Mouse (Mus musculus) forebrain, embryonic 10.5 days (tissue): ENCODE measurements around the gene Sorbs2. TPM values are rescaled to one million over a fixed set of nuclear protein-coding genes. Genes with fewer than 3 reads are reported as not detected.

Source experiments
- DNase-seq: peaks from one replicate; pipeline ENCODE4 v3.0.0-alpha.2; 2017; ENCODE audit warnings: low spot score; ENCODE audit errors: extremely low spot score
- H3K27ac ChIP-seq: fragments of 300-500 bp; sonication (generic); 2 replicates; pipeline ENCODE4 v1.5.1; 2016; ENCODE audit warnings: mild to moderate bottlenecking
- H3K27me3 ChIP-seq: fragments of 300-500 bp; sonication (generic); 2 replicates; pipeline ENCODE4 v1.6.1; 2016; ENCODE audit warnings: mild to moderate bottlenecking; ENCODE audit not compliant: poor library complexity, severe bottlenecking
- H3K36me3 ChIP-seq: fragments of 300-500 bp; sonication (generic); replicated peaks from 2 replicates; pipeline ENCODE4 v1.6.1; 2016; ENCODE audit warnings: mild to moderate bottlenecking, moderate library complexity
- H3K4me1 ChIP-seq: fragments of 300-500 bp; sonication (generic); 2 replicates; pipeline ENCODE4 v1.6.1; 2016
- H3K4me3 ChIP-seq: fragments of 300-500 bp; sonication (generic); 2 replicates; pipeline ENCODE4 v1.5.1; 2016; ENCODE audit warnings: mild to moderate bottlenecking, moderate library complexity
- H3K9me3 ChIP-seq: fragments of 300-500 bp; sonication (generic); 2 replicates; pipeline ENCODE4 v1.6.1; 2016; ENCODE audit warnings: mild to moderate bottlenecking, moderate library complexity
- WGBS: fragments of 180-500 bp; shearing (Covaris S2); methylation state at CpG from one replicate; pipeline ENCODE4 v1.1.7; 2016; 5-methylcytosine and 5-hydroxymethylcytosine counted together
- polyA plus RNA-seq: library from polyadenylated mRNA; unstranded; fragments of >200 nt; fragmentation: Nextera tagmentation; extraction: Ambion mirVana; gene quantifications from 2 replicates; pipeline ENCODE4 v1.2.1, GENCODE M21; 2016

Sorbs2 gene
- polyA plus RNA-seq, 1 experiment from 2014 or later, result 48.3 TPM

DNA sequence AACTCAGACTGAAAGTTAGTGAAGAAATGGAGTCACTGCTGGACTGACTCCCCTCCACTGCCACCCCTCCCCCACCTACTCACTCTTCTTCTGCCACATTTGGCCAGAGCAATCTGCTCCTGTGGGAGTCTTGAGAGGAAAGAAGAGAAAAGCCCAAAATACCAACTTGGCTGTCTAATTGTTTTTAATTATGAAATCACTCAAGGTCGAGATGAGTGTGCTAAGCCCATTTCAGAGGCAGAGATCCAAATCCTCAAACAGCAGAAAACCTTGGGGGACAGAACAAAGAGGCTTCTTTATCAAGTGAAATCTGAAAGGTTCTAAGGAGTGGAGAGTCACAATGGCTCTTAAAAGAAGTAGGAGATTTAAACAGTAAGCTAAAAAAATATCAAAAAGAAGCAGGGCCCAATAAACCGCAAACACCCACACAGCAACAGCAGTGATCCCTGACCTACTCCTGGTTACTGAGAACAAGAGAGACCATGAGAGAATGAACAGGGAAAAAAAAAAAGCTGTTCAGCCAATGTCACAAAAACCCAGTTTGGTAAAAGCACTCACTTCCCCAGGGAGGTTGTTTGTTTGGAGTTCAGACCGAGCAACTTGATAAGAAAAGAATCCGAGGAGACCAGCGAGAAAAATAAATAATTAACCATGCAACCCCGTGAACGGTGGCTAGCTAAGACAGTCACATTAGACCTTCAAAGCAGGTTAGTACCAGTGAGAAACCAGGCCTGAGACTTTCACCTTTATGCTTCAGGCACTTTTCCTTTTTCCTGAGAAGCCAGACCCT lies 103.0 kb downstream of the Sorbs2 start:
- Histone ChIP-seq H3K4me3 (no peak overlapping the region), H3K27me3 (0 out of 2 replicates have a peak, but pooled peaks cover 7% of the 10 kb centered on the region), H3K4me1 (peaks cover 36% of the 10 kb centered on the region), H3K9me3 (no peaks in the 10 kb centered on the region), H3K27ac (0 out of 2 replicates have a peak overlapping the region, but pooled peaks have one; percentile 1), H3K36me3 (no peaks in the 10 kb centered on the region)
- 44% methylated on average over 7 of the region's 7 CpGs for WGBS
- DNase-seq, result no peak

DNA sequence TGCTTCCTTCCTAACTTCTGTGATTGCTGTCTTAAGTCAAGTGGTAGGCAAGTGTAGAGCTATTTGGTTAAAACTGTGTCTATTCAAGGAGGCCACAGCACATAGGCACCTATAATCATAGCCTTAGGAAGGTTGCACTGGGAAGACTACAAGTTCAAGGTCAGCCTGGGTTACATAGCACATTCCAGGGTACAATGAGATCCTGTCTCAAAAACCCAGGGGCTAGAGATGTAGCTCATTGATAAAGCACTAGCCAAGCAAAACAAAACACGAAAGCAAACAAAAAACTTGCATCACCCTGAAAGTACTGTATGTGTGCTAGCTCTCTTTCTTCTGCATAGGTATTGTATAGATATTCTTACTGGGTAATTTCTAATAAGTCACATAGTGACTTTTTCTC lies 103.7 kb downstream of the Sorbs2 start:
- Histone ChIP-seq H3K36me3 (no peaks in the 10 kb centered on the region), H3K27me3 (0 out of 2 replicates have a peak, but pooled peaks cover 7% of the 10 kb centered on the region), H3K4me1 (peaks cover 39% of the 10 kb centered on the region), H3K9me3 (no peaks in the 10 kb centered on the region), H3K27ac (no peak overlapping the region), H3K4me3 (no peak overlapping the region)
- DNase-seq, result no peak
- WGBS, result 78% methylated on average over 1 of the region's 1 CpGs

DNA sequence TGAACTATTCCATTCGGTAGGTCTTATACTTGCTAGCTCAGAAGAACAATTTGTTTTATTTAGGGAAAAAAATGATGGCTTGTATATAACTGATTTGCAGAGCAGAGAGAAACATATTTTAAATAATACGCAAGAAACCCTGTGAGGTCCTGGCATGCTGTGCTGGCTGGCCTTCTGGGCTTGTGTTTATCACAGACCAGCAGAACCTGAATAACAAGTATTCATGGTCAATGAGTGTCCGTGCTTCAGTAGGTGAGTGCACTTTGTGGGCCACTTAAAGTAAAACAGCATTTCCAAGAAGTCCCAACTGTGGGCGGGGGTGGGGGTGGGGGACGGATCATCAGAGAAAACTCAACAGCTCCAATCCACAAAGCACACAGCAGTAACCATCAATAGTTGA lies 107.0 kb downstream of the Sorbs2 start:
- 51% methylated on average over 5 of the region's 5 CpGs for WGBS

DNA sequence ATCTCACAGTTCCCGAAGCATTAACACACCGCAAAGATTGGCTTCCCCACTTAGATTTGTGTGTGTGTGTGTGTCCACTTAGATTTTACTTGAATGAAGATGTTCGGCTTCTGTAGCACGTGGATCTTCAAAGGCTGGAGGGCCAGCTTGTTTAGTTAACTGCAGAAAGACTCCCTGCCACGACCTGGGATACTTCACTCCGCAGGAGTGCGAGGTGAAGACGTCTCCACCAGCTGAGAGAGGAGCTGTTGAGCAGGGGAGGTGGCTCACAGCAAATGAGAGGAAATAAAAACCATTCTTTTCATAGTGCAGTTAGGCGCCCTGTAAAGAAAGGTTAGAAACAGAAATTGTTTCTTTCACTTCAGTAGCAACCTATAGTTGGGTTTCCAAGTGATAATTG lies 107.5 kb downstream of the Sorbs2 start:
- Histone ChIP-seq H3K27ac (no peak overlapping the region), H3K4me3 (no peak overlapping the region), H3K36me3 (no peaks in the 10 kb centered on the region), H3K27me3 (0 out of 2 replicates have a peak, but pooled peaks cover 7% of the 10 kb centered on the region), H3K4me1 (peaks cover 31% of the 10 kb centered on the region), H3K9me3 (no peaks in the 10 kb centered on the region)
- WGBS, result 19% methylated on average over 9 of the region's 9 CpGs
- no peak for DNase-seq

More for the DNA sequence above, 107.0 kb downstream of the Sorbs2 start:
- H3K27me3 ChIP-seq, result 0 out of 2 replicates have a peak, but pooled peaks cover 7% of the 10 kb centered on the region
- no peak for DNase-seq
- H3K9me3 ChIP-seq, result no peaks in the 10 kb centered on the region
- no peaks in the 10 kb centered on the region for H3K36me3 ChIP-seq
- no peak overlapping the region for H3K4me3 ChIP-seq
- no peak overlapping the region for H3K27ac ChIP-seq
- H3K4me1 ChIP-seq, result peaks cover 36% of the 10 kb centered on the region

DNA sequence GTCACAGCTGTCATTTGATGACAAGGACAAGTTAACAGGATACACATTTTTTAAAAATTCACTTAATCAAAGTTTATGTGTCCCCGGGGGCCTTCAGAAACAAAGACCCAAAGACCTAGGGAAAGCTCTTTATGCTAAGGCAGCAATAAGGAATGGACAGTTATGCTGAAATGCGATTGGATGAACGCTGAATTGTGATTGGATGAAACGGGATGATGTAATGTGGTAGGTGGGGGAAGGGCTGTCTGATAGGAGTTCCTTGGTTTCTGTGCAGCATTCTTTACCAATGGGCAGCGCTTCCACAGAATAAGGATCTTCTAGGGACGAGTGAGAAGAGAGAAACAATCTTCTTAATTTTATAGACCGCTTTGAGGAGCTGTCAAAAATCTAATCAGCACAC lies 108.0 kb downstream of the Sorbs2 start:
- Histone ChIP-seq H3K27me3 (0 out of 2 replicates have a peak, but pooled peaks cover 7% of the 10 kb centered on the region), H3K4me3 (no peak overlapping the region), H3K36me3 (no peaks in the 10 kb centered on the region), H3K4me1 (peaks cover 26% of the 10 kb centered on the region), H3K9me3 (no peaks in the 10 kb centered on the region), H3K27ac (no peak overlapping the region)
- WGBS, result 48% methylated on average over 7 of the region's 7 CpGs
- no peak for DNase-seq

DNA sequence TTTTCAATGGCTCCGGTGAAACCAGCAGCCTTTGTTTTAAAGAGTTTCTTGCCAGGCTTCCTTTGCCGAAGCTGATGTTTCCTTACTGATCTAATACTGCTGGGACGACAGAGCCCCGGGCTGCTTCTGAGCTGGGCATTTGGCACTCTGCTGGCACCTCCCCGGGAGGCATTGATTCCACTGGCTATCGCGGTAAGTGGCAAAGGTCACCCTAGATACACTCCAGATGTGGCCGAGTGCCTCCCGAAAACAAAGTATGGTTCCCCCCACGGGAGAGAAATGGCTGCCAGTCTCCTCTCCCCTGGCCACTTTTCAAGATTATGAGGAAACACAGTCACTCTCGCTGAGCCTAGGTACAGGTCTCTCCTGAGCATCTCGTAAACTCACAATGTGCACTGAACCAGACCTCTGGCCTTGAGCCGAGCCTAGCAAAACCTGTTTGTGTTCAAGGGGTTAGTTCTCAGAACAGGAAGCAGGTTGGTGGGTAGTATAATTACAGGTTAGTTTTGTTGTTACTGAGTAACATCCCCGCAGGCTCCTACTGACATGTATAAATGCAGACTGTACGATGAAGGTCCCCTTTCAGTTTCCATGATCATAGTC lies 114.1 kb downstream of the Sorbs2 start:
- H3K9me3 ChIP-seq, result no peaks in the 10 kb centered on the region
- no peaks in the 10 kb centered on the region; the same call in 1 of the 2 replicates for H3K27me3 ChIP-seq
- peaks cover 12% of the 10 kb centered on the region for H3K4me1 ChIP-seq
- WGBS, result 74% methylated on average over 15 of the region's 15 CpGs
- DNase-seq, result no peak
- H3K4me3 ChIP-seq, result no peak overlapping the region
- peak overlapping the region; percentile 35; the same call in 1 of the 2 replicates for H3K27ac ChIP-seq
- no peaks in the 10 kb centered on the region for H3K36me3 ChIP-seq

DNA sequence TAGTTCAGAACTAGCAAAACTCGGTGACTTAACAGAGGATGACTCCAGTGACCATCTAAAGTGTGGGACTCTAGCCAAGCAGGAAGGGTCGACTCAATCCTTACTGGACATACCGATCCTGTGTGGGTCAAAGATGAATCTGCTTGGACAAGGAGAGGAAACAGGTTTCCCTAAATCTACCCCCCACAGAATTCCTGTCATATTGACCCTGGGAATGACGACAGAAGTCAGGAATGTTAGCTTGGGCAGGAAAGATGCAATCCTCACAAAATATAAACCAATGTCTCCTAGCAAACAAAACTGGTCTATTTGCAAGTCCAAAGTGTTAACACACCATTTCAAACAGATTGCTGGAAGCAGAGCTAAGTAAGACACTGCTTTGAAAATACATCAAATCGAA lies 118.8 kb downstream of the Sorbs2 start:
- Histone ChIP-seq H3K4me3 (no peak overlapping the region), H3K27ac (no peak overlapping the region), H3K36me3 (no peaks in the 10 kb centered on the region), H3K4me1 (peaks cover 46% of the 10 kb centered on the region), H3K27me3 (no peaks in the 10 kb centered on the region; the same call in 1 of the 2 replicates), H3K9me3 (no peaks in the 10 kb centered on the region)
- DNase-seq, result no peak
- 67% methylated on average over 5 of the region's 5 CpGs for WGBS

DNA sequence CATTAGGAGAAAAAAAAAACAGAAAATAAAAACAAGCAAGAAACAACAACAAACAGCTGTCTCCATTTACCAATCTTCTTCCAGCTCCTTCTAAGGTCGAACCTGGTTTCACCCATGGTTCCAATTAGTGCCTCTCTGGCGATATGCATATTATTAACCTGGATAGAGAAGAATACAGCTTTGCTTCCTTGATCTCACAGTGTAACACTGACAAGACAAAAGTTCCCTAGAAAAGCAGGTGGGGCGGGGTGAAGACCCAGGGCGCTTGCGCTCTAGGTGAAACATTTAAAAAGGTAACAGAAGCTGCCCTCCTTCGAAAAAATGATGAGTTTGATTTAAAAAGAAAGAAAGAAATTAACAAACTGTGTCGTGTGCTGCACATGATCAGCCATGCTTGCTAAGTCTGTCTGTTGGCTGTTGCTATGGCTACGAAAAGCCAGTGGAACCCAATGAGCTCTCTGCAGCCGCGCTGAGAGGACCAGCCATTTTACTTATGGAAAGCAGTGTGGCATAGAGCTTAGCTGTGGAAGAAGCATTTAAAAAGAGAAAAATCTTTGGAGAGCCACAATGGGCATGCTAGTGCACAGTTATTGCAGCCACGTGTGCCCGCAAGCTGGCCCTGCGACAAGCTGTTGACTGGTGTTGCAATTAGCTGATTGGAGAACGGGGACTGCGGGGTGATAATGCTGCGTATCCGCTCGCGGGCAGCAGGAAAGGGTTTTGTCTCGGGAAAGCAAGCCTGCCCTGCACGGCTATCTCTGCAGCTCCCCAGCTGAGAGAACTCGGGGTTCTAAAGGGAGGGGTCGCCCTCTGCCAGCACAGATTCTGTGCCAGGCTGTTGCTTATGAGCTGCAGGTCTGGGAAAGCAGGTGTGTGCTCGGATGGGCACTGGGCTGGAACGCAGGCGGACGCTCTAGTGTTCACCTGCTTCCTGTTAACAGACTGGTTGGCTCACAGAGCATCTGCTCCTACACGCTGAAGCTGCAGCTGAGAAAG lies 120.0 kb downstream of the Sorbs2 start:
- H3K27me3 ChIP-seq, result no peaks in the 10 kb centered on the region; the same call in 1 of the 2 replicates
- no peaks in the 10 kb centered on the region for H3K36me3 ChIP-seq
- peaks cover 41% of the 10 kb centered on the region for H3K4me1 ChIP-seq
- H3K9me3 ChIP-seq, result no peaks in the 10 kb centered on the region
- DNase-seq, result peak; percentile 82
- H3K27ac ChIP-seq, result peak overlapping the region; percentile 97
- under 1% methylated on average over 28 of the region's 28 CpGs for WGBS
- H3K4me3 ChIP-seq, result peak overlapping the region; percentile 71

DNA sequence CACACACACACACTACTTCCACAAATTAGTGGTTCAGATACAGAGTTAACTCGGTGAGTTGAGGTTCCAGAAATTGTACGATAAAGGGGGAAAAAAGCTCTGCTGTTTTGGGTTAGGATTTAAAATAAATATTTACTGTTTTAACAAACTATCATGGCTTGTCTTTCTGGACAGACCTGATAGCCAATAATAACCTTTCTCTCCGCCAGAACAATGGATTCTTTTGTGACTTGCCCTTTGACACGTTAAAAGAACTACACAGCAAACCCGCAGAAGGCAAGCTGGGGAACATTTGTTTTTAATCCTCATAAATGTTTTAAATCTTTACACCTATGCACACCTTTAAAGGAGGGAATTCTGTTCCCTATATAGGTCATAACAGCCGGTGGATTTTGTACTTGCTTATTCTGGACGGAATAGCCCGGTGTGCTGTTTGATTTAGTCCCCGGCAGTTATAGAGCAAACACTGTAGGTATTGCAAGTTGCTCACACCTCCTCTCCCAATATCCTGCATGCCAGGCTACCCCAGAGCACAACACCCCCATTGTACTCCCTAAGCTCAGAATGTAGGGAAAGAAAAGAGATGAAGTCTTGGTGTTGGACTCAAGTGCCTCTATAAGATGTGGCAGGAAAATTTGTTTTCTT lies 121.0 kb downstream of the Sorbs2 start:
- 26% methylated on average over 9 of the region's 9 CpGs for WGBS
- Histone ChIP-seq H3K27ac (peak overlapping the region; percentile 97), H3K9me3 (no peaks in the 10 kb centered on the region), H3K36me3 (no peaks in the 10 kb centered on the region), H3K4me3 (peak overlapping the region; percentile 71), H3K27me3 (no peaks in the 10 kb centered on the region; the same call in 1 of the 2 replicates), H3K4me1 (peaks cover 41% of the 10 kb centered on the region)
- no peak for DNase-seq

DNA sequence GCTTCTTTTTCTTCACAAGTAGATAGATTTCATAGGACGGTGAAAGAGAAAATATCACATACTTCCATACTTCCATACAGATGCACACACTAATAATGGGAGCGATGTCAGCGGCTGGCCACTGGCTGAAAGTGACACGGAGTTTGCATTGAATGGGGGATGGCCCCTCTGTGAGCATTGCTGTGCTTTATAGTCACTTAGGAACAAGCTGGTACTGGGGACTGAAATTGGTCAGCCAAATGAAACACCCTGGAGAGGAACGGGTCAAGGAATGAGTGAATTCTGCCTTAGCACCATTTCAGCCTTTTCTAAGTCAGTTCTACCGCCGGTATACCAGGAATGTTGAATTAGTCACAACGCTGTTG lies 121.5 kb downstream of the Sorbs2 start:
- Histone ChIP-seq H3K9me3 (no peaks in the 10 kb centered on the region), H3K27me3 (no peaks in the 10 kb centered on the region; the same call in 1 of the 2 replicates), H3K36me3 (no peaks in the 10 kb centered on the region), H3K4me1 (peaks cover 41% of the 10 kb centered on the region), H3K27ac (peak overlapping the region; percentile 97), H3K4me3 (peak overlapping the region; percentile 71)
- no peak for DNase-seq
- 65% methylated on average over 8 of the region's 8 CpGs for WGBS

DNA sequence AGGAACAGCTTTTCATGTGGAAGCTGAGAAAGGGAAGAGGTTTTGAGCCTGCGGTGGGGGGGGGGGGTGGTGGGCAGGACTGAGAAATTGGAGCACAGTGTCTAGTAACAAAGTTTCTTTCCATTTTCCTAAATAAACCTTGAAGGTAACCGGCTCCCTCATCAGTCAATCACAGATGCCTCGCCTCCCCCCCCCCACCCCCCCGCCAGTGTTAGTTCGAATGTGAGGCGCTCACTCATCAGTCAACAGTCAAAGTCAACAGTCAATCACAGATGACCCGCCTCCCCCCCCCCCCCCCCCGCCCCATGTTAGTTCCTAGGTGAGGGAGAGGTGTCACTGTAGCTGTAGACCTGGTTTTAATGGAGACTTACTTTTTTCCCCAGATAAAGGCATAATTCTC lies 123.4 kb downstream of the Sorbs2 start:
- 74% methylated on average over 8 of the region's 8 CpGs for WGBS
- no peaks in the 10 kb centered on the region for H3K36me3 ChIP-seq

DNA sequence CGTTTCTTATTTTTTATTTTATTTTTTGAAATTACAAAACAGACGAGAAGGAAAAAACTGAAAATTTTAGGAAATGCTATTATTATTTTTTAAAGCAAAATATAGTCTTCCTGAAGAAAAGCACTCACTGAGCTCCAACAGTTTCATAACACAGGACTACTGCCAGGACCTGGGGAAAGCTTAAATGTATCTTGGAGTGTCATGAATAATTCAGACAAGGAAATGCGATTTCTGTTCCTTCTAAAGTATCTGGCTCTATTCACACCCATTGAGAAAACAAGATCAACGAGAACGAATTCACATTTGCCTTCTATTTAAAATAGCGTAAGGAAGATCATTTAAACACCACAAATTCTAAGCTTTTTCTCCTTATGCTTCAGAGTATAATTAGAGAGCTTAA lies 127.6 kb downstream of the Sorbs2 start:
- WGBS, result 87% methylated on average over 6 of the region's 6 CpGs
- peaks cover 4% of the 10 kb centered on the region; the same call in 1 of the 2 replicates for H3K36me3 ChIP-seq
- no peak for DNase-seq
- H3K4me3 ChIP-seq, result no peak overlapping the region
- peaks cover 3% of the 10 kb centered on the region; the same call in 1 of the 2 replicates for H3K4me1 ChIP-seq
- H3K9me3 ChIP-seq, result no peaks in the 10 kb centered on the region
- no peaks in the 10 kb centered on the region for H3K27me3 ChIP-seq
- H3K27ac ChIP-seq, result no peak overlapping the region

More for the DNA sequence above, 123.4 kb downstream of the Sorbs2 start:
- H3K27me3 ChIP-seq, result no peaks in the 10 kb centered on the region; the same call in 1 of the 2 replicates
- DNase-seq, result no peak
- no peak overlapping the region for H3K4me3 ChIP-seq
- peaks cover 40% of the 10 kb centered on the region for H3K4me1 ChIP-seq
- H3K27ac ChIP-seq, result no peak overlapping the region
- no peaks in the 10 kb centered on the region for H3K9me3 ChIP-seq
